ENCODE assay signal across 20 mouse cellular contexts in genomic region chrX:10152390-10152789, GRCm38 (mm10). TPM values are rescaled to one million over a fixed set of nuclear protein-coding genes. Genes with fewer than 3 reads are reported as not detected.
"Had no signal": no experiment of that assay in that cellular context is flagged by ENCODE, and none has a peak within 500 bp of the region (broad histone marks: within the 10 kb centered on the region; RNA-seq: fewer than 3 reads in every experiment).

No protein-coding gene starts in this region.

- H3K27me3 ChIP-seq: liver, embryonic 15.5 days; lung, embryonic 15.5 days; midbrain, embryonic 12.5 days; neural tube, embryonic 12.5 days had no signal

- DNase-seq: liver, postnatal 0 days; lung, adult 2 months; lung, postnatal 14 days; lung, postnatal 36 days; midbrain, embryonic 14.5 days; right cerebral cortex, postnatal 14 days; thymus, adult 18-20 months; thymus, postnatal 14 days; thymus, postnatal 36 days had no signal

- H3K9me3 ChIP-seq: liver, embryonic 15.5 days; lung, embryonic 15.5 days; megakaryocyte, embryonic 14.5 days; midbrain, embryonic 10.5 days; midbrain, embryonic 12.5 days; neural tube, embryonic 12.5 days had no signal

- H3K4me2 ChIP-seq: liver, embryonic 15.5 days; lung, embryonic 15.5 days; midbrain, embryonic 12.5 days; neural tube, embryonic 12.5 days had no signal

- H3K27ac ChIP-seq: liver, embryonic 15.5 days; lung, embryonic 15.5 days; macrophage; midbrain, embryonic 10.5 days; midbrain, embryonic 12.5 days; neural tube, embryonic 12.5 days had no signal

- H3K36me3 ChIP-seq: liver, embryonic 15.5 days; lung, embryonic 15.5 days; midbrain, embryonic 10.5 days; midbrain, embryonic 12.5 days; neural tube, embryonic 12.5 days had no signal

- H3K4me1 ChIP-seq: liver, embryonic 15.5 days; lung, embryonic 15.5 days; midbrain, embryonic 10.5 days; midbrain, embryonic 12.5 days; neural tube, embryonic 12.5 days had no signal

- H3K9ac ChIP-seq: liver, embryonic 15.5 days; liver, postnatal 0 days; lung, embryonic 15.5 days; midbrain, embryonic 12.5 days; neural tube, embryonic 12.5 days had no signal

- H3K4me3 ChIP-seq: liver, embryonic 15.5 days; lung, embryonic 15.5 days; megakaryocyte, embryonic 14.5 days; midbrain, embryonic 10.5 days; midbrain, embryonic 12.5 days; neural tube, embryonic 12.5 days had no signal

- ATAC-seq: liver, postnatal 0 days; lung, postnatal 0 days; midbrain, embryonic 16.5 days had no signal

RNA-seq across cellular contexts. Expression of gene Srpx, which starts 34.9 kb away (rescaled TPM):
- total RNA-seq: megakaryocyte progenitor cell, adult 5-6 weeks; neutrophil, adult 5-6 weeks had no signal
- polyA plus RNA-seq: macrophage had no signal
